8 mouse cellular contexts compared by ENCODE assay signal in genomic region chr2:30590909-30591308, GRCm38 (mm10). TPM values are rescaled to one million over a fixed set of nuclear protein-coding genes. Genes with fewer than 3 reads are reported as not detected.
DNase-seq lines count a peak whose midpoint lies in the region; ATAC-seq and TF ChIP-seq lines count a peak whose summit lies in the region.

No protein-coding gene starts in this region.

- no peak for TF ChIP-seq POLR2A in myocyte (IDR thresholded peaks at IDR 0.05; ENCODE audit: insufficient read length, low read depth)

- no peaks in the 10 kb centered on the region for H3K9me3 ChIP-seq in liver, embryonic 11.5 days (ENCODE audit: control insufficient read depth, low read length)

- peaks cover 32% of the 10 kb centered on the region for H3K4me1 ChIP-seq in liver, embryonic 11.5 days (replicated peaks; ENCODE audit: control insufficient read depth, insufficient read depth, low read length)

- H3K36me3 ChIP-seq in liver, embryonic 11.5 days (ENCODE audit: control insufficient read depth, insufficient read depth, low read length), result no peaks in the 10 kb centered on the region
- no peaks in the 10 kb centered on the region for H3K36me3 ChIP-seq in myocyte (ENCODE audit: control insufficient read depth, insufficient read depth)

- H3ac ChIP-seq in myocyte (ENCODE audit: control insufficient read depth, insufficient read length), result no peak overlapping the region

- peak; percentile 57 for ATAC-seq in granulocyte monocyte progenitor cell, adult 5-6 weeks (replicated peaks; ENCODE audit: poor library complexity, severe bottlenecking)
- ATAC-seq in liver, embryonic 11.5 days (replicated peaks; ENCODE audit: low FRiP score), result peak; percentile 62; the same call in 1 of the 2 replicates

- H3K9ac ChIP-seq in liver, embryonic 11.5 days (ENCODE audit: low read depth, low read length), result no peak overlapping the region

- no peak overlapping the region for H3K4me3 ChIP-seq in liver, embryonic 11.5 days (ENCODE audit: low read depth, low read length)
- no peak overlapping the region for H3K4me3 ChIP-seq in myocyte

- DNase-seq in spleen, postnatal 36 days (ENCODE audit: low spot score in 2 of 2), result peak; percentile 62 to 68
- DNase-seq in spleen, postnatal 4 days (ENCODE audit: low spot score in 2 of 2), result no peak
- peak; percentile 63 to 78 for DNase-seq in cerebellum, adult 18-20 months
- DNase-seq in kidney, adult 11 months, result peak; percentile 68
- DNase-seq in liver, embryonic 11.5 days (ENCODE audit: low spot score), result no peak
- DNase-seq in urinary bladder, postnatal 4 days (ENCODE audit: low spot score in 2 of 2), result no peak

- peak overlapping the region; percentile 49 for H3K4me2 ChIP-seq in liver, embryonic 11.5 days
- H3K4me2 ChIP-seq in myocyte (ENCODE audit: low read depth), result peak overlapping the region; percentile 61

- H3K79me2 ChIP-seq in myocyte (ENCODE audit: control insufficient read depth, insufficient read depth), result no peaks in the 10 kb centered on the region

- WGBS in liver, embryonic 11.5 days, result under 1% methylated on average over 3 of the region's 3 CpGs

- H3K27me3 ChIP-seq in liver, embryonic 11.5 days (replicated peaks; ENCODE audit: control insufficient read depth, insufficient read depth, low read length), result no peaks in the 10 kb centered on the region
- H3K27me3 ChIP-seq in myocyte (ENCODE audit: control insufficient read depth, insufficient read depth, insufficient read length), result no peaks in the 10 kb centered on the region

- no peak overlapping the region for H3K27ac ChIP-seq in liver, embryonic 11.5 days (ENCODE audit: low read depth, low read length)

TF ChIP-seq in myocyte, 11 proteins besides CTCF, POLR2A, EP300 and RAD21:
- TF ChIP-seq CEBPB (IDR thresholded peaks at IDR 0.05; ENCODE audit: insufficient read depth, poor library complexity, severe bottlenecking) (no peak), USF1 (IDR thresholded peaks at IDR 0.05; ENCODE audit: low read depth) (peak; percentile 98)

RNA-seq across cellular contexts. Expression of gene Cstad, which starts 3.9 kb away (rescaled TPM):
- total RNA-seq in granulocyte monocyte progenitor cell, adult 5-6 weeks (2014; fragmentation: Nextera tagmentation), result not detected in 2 replicates
- not detected in 2 replicates for total RNA-seq in granulocyte monocyte progenitor cell, adult 5-6 weeks (2017)
- polyA plus RNA-seq in liver, embryonic 11.5 days (2014; fragmentation: Nextera tagmentation; extraction: Ambion mirVana), result 0.38 TPM in 1 of 2 replicates, not detected in the other
- polyA plus RNA-seq in myocyte (2012; fragmentation: generic; extraction: Trizol), result 0.77 TPM

Comparison
In these comparisons a context has a peak if more than half of its experiments do, and no peak if none do; other contexts are left out.
1. DNase-seq: peak in spleen, postnatal 36 days (2 of 2), cerebellum, adult 18-20 months (2 of 2) and kidney, adult 11 months (single experiment); none in spleen, postnatal 4 days (0 of 2), liver, embryonic 11.5 days (single experiment) and urinary bladder, postnatal 4 days (0 of 2).